Mouse (Mus musculus): Measurements from ENCODE around the gene Csf2rb. TPM values are rescaled to one million over a fixed set of nuclear protein-coding genes. Genes with fewer than 3 reads are reported as not detected.
A peak's percentile ranks its signal among the peaks of the same experiment; 100 is the strongest.
"Not testable (repeated sequence)": the region's sequence is repeated elsewhere in the genome, so short reads cannot be mapped to it uniquely, and the experiment has no call there.

The Csf2rb gene
- total RNA-seq (2021) = 1 to 10 TPM; 1.1 to 2.1 TPM

DNA sequence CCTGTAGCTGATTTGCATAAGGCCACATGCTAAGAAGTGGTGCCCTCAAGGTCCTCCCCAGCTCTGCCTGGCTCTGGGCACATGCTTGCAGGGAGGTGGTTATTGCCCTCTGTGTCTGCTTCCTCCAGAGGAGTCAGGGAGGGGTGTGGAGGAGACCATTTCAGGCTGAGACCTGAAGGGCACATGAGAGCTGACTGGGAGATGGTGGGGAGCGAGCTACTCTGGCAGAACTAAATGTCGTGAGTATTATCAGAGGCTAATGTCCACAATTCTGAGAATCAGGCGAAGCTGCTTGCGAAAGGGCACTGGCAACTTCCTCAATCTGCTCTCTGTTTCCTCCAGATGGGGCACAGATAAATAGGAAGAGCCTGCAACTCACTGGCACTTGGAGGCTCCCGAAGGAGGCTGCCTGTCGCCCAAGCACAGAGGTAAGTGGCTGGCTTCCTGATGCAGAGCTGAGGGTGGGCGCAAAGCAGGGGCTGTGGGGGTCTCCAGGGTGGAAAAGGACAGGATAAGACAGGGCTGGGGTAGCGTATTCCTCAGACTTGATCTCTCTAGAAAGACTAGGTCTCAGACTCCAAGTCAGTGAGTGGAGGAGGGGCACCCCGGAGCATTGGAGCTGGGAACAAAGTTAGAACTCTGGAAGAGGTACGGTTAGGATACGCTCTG, at the start of gene Csf2rb:
Gene Csf2rb, plus strand, starts transcription at position 82 of the 669 bp plus-strand sequence.
- DNase-seq = no peak

DNA sequence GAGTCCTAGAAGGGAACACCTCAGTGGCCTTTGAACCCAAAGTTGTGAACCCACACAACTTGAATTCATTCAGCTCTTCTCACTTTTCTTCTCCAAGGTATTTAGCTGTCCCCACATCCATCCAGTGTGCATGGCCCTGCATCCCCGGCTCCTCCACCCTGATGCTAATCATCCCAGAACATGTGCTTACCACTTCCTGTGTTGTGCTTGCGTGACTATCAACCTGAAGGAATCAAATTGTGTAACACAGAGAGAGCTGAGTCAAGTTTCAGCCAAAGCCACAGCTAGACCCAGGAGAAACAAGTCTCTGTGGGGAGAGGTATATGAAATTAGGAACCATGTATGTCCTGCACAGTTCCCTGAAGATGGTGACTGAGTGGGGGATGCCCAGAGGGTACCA, 47.2 kb upstream of the Csf2rb start:
- DNase-seq = no peak

DNA sequence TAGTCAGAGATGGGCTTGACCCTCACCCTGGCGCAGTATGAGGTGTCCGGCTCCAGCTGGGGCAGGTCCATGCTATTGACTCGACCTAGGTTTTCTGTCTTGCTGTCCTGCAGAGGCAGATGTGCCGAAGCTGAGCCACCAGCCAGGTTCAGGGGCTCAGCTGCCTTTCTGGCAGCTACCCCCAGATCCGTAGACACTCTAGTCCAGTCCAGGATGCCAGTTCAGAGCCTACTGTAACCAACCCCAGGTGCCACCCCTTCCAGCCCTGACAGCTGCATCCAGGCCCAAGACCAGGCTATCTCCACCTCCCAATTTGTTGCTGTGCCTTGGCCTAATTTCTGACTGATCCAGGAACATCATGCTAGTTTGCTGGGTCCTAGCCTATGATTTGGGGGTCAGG, 37.6 kb upstream of the Csf2rb start:
- DNase-seq = no peak

DNA sequence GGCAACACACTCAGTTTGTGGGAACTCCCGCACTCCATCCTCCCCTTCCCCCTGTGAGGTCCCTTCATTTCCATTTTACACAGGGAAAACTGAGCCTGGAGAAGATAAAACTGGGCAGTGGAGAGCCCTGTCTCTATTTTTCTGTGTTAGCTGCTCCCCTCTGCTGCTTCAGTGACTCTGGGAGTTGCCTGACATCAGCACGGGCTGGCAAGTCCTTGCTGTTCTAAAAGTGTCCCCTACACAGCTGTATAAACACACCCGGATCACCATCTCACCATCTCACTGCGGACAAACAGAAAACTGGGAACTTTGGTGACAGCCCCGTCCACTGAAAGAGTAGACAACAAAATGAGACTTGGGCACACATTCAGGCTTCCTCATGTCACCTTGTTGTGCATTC, 35.8 kb upstream of the Csf2rb start:
- DNase-seq = not testable (repeated sequence)

DNA sequence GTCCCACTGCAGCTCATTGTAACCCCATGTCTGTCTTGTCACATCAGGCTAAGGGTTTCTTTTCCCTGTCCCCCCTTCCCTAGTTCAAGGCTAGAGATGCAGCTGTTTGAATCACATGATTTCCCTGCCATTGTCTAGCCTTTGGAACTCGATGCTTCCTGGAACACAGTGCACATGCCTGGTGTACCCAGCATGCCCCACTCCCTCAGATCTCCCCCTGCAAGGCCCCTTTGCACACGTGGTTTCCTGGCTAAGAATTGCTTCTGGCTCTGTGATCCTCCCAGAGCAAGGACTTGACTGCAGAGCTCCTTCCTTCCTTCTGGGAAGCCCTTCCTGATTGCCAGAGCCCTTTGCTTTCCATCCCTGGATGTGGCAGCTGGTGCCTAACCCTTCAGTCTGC, 32.3 kb upstream of the Csf2rb start:
- not testable (repeated sequence) for DNase-seq

DNA sequence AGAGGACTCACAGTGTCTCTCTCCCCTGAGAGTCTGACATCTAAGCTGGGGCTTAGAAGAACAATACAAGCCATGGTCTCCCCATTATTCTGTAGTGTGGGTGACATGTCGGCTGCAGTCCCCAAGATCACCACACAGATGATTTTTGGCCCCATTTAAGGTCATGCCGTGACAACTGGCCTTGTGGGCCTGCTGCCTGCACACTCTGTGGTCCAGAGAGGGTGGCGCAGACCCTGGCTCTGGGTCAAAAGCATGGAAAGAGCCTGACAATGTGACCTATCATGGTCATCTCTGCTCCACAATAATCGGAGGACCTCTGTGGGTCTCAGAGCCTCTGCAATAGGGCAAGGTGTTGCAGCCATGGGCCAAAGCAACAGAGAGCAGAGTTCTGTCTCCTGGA, 31.8 kb upstream of the Csf2rb start:
- DNase-seq = no peak

DNA sequence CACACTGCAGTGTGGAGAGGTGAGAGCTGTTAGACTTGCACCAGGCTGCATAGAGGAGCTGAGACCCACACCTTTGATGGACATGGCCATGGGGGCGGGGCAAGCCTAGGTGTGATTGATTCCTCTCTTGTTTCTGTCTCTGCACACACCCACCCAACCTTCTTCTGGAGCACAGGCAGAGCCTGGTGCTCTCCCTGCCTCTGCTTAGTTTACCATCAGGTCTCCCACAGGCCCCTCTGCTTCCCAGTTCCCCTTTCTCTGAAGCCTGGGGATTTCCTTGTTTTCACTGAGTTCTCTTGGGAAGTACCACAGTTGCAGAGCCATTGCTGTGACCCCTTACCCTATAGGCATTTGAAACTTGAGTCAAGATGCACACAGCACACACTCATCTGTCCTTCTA, 27.0 kb upstream of the Csf2rb start:
- no peak for DNase-seq

DNA sequence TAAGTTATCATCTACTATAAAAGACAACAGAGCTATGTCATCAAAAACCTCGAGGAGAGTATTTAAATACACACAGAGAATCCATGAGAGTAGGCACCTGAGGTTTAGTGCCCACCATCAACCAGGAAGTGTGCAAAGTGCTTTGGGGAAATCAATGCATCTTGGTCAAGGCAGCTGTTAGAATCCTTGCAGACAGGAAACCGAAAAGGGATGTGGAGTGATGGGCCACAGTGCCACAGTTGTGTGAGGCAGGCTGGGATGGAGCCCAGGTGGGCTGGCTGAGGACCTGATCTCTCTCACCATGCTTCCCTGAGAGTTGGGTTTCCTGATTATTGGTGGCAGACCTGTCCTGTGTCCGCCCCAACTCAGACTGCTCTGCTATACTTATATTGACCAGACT, 25.9 kb upstream of the Csf2rb start:
- DNase-seq = no peak

DNA sequence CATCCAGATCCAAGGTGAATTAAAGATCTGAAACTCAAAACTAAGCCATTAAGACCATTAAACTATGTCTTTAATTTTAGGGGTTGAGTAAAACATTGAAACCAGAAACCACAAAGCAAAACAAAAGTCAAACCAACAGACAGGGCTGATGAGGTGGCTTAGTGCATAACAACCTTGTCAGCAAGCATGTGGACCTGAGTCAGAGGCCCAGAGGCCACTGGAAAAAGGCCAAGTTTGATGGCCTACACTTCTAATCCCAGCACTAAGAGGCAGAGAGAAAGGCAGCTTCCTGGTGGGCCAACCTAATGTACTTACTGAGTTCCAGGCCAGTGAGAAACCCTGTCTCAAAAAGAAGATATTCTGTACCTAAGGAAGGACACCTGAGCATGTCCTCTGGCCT, 24.8 kb upstream of the Csf2rb start:
- DNase-seq = no peak

DNA sequence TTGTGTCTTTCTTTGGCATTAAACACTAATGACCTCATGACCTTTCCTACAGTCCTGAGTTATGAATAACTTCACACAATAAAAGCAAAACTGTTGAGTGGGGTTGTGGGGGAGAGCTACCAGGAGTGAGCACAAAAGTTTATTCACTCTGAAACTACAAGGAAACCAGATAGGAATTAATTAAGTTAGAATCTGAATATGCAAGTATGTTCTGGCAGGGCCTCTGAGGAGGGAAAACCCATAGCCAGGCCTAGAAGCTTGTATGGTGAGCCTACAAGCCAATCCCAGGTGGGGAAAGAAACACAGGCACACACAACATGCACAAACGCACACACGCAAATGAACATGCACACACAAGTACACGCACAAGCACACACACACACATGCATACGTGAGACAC, 22.8 kb upstream of the Csf2rb start:
- no peak for DNase-seq

DNA sequence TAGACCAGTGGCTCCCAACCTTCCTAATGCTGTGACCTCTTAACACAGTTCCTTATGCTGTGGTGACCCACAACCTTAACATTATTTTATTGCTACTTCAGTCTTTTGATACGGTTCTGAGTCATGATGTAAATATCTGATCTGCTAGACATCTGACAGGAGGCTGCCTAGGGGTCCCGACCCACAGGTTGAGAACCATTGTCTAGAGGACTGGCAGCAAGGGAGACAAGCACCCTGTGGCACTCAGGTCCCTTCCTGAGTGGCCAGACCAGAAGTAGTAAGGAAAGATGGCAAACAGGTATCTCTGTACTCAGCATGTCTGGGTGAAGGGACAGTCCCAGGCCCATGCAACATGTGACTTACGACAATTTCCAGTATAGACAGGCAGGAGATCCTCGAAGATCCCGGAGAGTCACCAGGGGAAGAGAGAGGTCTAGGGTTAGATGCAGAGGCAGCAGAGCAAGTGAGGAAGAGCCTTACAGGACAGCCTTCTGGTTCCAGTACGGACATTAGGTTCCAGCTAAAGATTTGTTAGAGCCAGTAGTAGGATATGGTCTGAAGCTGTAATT, 21.8 kb upstream of the Csf2rb start:
- DNase-seq = no peak

DNA sequence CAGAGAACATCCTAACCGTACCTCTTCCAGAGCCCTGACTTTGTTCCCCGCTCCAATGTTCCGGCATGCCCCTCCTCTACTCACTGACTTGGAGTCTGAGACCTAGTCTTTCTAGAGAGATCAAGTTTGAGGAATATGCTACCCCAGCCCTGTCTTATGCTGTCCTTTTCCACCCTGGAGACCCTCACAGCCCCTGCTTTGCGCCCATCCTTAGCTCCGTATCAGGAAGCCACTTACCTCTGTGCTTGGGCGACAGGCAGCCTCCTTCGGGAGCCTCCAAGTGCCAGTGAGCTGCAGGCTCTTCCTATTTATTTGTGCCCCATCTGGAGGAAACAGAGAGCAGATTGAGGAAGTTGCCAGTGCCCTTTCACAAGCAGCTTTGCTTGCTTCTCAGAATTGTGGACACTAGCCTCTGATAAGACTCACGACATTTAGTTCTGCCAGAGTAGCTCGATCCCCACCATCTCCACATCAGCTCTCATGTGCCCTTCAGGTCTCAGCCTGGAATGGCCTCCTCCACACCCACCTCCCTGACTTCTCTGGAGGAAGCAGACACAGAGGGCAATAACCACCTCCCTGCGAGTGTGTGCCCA, 20.1 kb upstream of the Csf2rb start, which contains the start of gene Csf2rb2:
Gene Csf2rb2, minus strand, starts transcription at position 381 of the 593 bp plus-strand sequence.
- no peak for DNase-seq

DNA sequence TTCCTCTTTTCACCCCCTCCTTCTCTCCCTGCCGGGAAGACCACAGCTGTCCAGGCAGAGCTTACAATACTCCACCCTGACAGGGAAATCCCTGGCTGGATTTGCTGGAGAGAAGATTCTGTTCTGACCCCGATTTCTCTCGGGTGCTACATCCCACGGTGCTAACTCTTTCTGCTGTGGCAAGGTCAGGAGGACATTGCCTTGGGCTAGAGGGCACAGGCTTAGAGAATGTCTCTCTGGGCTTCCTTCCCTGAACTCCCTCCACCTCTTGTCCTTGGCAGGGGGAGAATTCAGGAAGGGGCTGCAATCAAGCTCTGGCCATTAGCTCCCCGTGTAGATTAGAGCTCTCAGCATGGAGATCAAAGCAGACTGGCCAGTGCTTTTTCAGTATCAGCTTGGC, 15.7 kb upstream of the Csf2rb start:
- DNase-seq = no peak

DNA sequence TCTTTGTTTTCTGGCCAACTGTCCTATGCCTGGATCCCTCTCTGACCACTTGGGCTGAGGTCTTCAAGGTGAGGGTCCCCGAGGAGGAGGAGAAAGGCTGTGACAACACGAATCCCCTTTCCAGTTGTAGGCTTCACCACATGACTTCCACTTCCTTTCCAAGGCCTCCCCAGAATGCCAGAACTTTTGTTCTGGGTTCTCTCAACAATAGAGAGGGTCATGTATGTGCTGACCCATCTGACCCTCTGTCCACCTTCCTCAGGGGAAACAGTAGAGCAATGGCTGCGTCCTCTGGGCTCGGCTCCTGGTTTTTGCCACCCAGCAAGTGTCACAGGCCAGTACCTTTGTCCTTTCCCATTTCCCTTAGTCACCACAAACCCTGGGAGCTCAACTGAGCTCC, 14.6 kb upstream of the Csf2rb start:
- no peak for DNase-seq

DNA sequence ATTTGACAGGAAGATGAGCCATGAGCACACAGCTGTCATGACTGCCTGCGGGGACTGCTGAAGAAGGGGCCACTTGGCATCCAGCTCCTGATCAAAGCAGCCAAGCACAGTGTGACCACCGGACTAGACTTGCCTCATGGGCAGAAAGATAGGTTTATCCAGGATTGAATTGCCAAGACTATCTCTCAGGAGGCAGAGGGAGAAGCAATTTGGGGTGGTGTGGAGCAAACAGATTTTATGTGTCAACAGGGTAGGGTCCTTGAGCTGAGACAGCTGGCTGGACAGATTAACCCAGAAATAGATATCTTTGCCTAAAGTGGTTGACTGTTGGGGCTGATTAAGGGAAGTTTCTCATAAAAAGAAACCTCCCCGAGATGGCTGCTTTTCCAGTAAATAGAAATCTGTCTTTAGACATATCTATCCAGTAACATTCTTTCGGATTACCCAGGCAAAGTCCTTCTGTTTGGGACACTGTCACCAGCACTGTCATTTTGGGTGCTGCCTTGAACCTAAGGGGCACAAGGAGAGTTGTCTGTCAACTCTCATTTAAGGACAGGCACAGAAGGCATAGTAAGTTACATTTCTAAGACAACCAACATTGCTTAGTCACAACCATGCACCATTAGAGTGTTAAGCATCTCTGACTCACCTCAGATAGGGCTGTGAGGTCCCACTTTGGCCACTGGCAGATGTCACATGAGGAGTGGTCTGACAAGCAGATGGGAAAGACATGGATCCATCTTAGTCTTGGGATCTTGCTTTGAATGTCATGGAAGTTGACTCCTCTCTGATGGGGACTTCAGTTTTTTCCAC, 12.9 kb upstream of the Csf2rb start:
- DNase-seq = not testable (repeated sequence)

DNA sequence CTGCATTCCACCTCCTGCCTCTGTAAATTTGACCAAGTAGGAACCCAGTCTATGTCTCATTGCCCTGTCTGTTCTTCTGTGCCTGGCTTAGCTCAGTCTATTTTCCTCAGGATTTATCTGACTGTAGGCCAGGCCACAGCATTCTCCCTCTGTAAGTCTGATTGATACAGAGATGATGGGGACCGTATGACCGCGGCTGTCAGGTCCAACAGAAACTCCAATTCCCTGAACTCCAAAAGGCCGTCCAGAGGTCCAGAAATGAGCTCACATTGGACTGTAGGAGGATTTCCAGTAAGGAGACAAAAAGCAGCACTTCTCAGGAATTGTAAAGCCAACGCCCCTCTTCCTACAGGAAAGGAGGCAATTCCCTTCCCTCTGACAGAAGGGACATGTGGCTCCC, 11.9 kb upstream of the Csf2rb start:
- not testable (repeated sequence) for DNase-seq

DNA sequence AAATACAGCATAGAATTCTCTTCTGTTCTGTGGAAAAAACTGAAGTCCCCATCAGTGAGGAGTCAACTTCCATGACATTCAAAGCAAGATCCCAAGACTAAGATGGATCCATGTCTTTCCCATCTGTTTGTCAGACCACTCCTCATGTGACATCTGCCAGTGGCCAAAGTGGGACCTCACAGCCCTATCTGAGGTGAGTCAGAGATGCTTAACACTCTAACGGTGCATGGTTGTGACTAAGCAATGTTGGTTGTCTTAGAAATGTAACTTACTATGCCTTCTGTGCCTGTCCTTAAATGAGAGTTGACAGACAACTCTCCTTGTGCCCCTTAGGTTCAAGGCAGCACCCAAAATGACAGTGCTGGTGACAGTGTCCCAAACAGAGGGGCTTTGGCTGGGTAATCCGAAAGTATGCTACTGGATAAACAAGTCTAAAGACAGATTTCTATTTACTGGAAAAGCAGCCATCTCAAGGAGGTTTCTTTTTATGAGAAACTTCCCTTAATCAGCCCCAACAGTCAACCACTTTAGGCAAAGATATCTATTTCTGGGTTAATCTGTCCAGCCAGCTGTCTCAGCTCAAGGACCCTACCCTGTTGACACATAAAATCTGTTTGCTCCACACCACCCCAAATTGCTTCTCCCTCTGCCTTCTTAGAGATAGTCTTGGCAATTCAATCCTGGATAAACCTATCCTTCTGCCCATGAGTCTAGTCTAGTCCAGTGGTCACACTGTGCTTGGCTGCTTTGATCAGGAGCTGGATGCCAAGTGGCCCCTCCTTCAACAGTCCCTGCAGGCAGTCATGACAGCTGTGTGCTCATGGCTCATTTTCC, 7.0 kb upstream of the Csf2rb start:
- DNase-seq = not testable (repeated sequence)

DNA sequence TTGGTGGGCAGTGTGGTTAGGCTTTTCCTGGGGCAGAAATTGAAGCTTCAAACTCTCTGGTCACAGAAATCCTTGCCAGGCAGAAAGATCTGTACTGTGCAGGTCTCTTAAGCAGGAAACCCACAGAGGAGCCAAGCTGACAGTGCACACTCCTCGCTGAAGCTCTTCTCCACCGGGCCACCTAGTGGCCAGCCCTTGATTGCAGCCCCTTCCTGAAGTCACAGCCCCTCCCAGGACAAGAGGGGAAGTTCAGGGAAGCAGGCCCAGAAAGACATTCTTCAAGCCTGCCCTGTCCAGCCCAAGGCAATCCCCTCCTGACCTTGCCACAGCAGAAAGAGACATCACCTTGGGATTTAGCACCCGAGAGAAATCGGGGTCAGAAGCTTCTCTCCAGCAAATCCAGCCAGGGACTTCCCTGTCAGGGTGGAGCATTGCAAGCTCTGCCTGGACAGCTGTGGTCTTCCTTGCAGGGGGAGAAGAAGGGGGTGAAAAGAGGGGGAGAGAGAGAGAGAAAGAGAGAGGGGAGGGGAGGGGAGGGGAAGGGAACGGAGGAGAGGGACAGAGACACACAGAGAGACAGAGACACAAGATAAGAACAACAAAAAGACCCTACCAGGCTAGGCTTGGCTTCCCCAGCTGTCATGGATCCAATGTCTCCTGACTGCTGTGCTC, 4.6 kb upstream of the Csf2rb start:
- peak; percentile 42 to 51 for DNase-seq

DNA sequence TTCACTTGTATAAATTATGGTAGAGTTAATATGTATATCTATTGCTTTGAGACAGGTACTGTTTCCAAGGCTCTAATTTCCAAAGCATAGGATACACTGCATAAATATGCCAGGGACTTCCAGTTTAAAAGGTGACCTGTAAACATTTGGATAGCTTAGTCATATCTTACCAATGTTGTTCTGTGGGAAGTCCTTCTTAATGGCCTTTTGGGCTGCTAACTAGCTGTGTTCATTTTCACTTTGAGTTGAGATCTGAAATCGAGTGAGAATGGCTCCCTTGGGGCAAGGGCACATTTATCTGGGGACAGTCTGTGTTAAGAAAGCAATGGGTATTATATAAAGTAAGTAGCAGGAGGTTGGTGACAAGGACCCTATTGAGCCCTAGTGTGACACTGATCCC, 2.2 kb upstream of the Csf2rb start:
- DNase-seq = no peak

DNA sequence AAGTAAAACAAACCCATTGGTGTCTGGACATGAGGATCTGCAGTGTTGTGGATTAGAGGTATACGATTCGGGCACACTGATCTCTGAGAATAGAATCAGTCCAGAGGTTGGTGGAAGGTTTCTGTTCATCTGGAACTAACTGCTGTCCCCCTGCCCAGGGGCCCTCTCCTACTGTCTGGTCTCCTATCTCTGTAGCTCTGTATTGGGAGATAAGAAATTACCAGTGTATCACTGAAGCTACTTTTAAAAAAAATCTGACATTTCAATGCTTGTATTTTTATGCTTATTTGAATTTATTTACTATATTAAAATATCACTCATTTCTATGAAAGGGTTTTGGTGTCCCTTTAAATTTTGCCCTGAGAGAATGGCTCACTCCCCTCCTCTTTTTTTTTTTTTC, 1.3 kb upstream of the Csf2rb start:
- DNase-seq = no peak

DNA sequence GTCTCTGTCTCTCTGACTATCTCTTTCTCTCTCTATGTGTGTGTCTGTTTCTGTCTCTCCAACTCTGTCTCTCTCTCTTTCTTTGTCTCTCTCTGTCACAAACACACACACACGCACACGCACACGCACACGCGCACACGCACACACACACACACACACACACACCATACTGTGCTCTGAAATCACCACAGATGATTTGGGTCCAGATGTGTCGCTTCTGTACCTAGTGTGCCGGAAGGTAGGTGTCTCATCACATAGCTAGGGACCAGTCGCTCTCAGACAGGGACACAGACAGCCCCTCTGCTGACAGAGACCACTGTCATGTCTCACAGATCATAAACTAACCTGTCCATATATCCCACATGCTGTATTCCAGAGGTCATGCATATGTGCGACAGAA, 1.2 kb downstream of the Csf2rb start:
- DNase-seq = no peak

Data from layer of hippocampus, postnatal 36 days (tissue).